Comparison of ENCODE assay signal across 8 mouse cellular contexts in the genomic region with DNA sequence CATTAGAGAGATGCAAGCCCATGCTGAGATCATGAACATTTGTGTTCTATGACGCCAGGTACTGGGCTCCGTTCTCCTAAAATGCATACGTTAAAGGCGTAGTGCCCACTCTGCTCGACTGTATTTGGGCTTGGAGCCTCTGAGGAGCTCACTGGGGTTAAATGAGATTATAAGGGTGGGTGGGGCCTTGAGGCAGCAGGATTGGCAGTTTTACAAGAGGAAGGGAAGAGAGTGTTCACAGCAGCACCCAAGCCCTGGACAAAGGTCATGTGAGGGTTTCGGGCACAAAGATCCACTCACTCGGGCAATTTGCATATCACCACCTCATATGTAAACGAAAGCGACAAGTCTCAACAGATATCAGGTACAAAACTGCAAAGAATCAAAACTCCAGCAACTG. TPM values are rescaled to one million over a fixed set of nuclear protein-coding genes. Genes with fewer than 3 reads are reported as not detected.
DNase-seq lines count a peak whose midpoint lies in the region; ATAC-seq lines count a peak whose summit lies in the region.
"Had no signal": no experiment of that assay in that cellular context is flagged by ENCODE, and none has a peak within 500 bp of the region (broad histone marks: within the 10 kb centered on the region; RNA-seq: fewer than 3 reads in every experiment).

No protein-coding gene starts in this region.

- peak overlapping the region; percentile 56 for H3K4me2 ChIP-seq in intestine, embryonic 15.5 days (replicated peaks)
- H3K4me2 ChIP-seq in hindbrain, embryonic 13.5 days, result no peak overlapping the region

- H3K27ac ChIP-seq in intestine, embryonic 15.5 days, result peak overlapping the region; percentile 59
- H3K27ac ChIP-seq in macrophage, result peak overlapping the region; percentile 79
- H3K27ac ChIP-seq in hindbrain, embryonic 13.5 days, result no peak overlapping the region; the same call in 1 of the 2 replicates

- peak; percentile 58 for DNase-seq in kidney, adult 18-20 months
- no peak for DNase-seq in kidney, postnatal 4 days
- peak; percentile 22 for DNase-seq in ZHBTc4 (ENCODE audit: low read depth, low spot score)
- DNase-seq in gastrocnemius, postnatal 10 days, result no peak

- H3K79me2 ChIP-seq in macrophage (ENCODE audit: inconsistent target), result peaks cover 74% of the 10 kb centered on the region

- WGBS in intestine, embryonic 15.5 days, result 45% methylated on average over 9 of the region's 9 CpGs
- WGBS in macrophage (ENCODE audit: missing documents), result 70% methylated on average over 9 of the region's 9 CpGs
- WGBS in hindbrain, embryonic 13.5 days, result 80% methylated on average over 9 of the region's 9 CpGs

- H3K27me3 ChIP-seq in intestine, embryonic 15.5 days (replicated peaks), result no peaks in the 10 kb centered on the region
- no peaks in the 10 kb centered on the region for H3K27me3 ChIP-seq in hindbrain, embryonic 13.5 days

- H3K4me1 ChIP-seq in intestine, embryonic 15.5 days (replicated peaks), result peaks cover 31% of the 10 kb centered on the region
- peaks cover 44% of the 10 kb centered on the region for H3K4me1 ChIP-seq in hindbrain, embryonic 13.5 days (replicated peaks)

- no peaks in the 10 kb centered on the region for H3K9me3 ChIP-seq in intestine, embryonic 15.5 days
- H3K9me3 ChIP-seq in hindbrain, embryonic 13.5 days, result no peaks in the 10 kb centered on the region

- H3K9ac ChIP-seq in intestine, embryonic 15.5 days, result no peak overlapping the region
- H3K9ac ChIP-seq in hindbrain, embryonic 13.5 days, result no peak overlapping the region

- peak overlapping the region; percentile 21; the same call in 1 of the 2 replicates for H3K4me3 ChIP-seq in intestine, embryonic 15.5 days (replicated peaks)
- no peak overlapping the region for H3K4me3 ChIP-seq in macrophage (ENCODE audit: inconsistent target)
- H3K4me3 ChIP-seq in hindbrain, embryonic 13.5 days, result no peak overlapping the region

- ATAC-seq in intestine, embryonic 15.5 days, result peak; percentile 78
- ATAC-seq in hindbrain, embryonic 13.5 days (ENCODE audit: low FRiP score), result no peak
- ATAC-seq: hindbrain, embryonic 16.5 days had no signal

- 0 out of 2 replicates have a peak, but pooled peaks cover 5% of the 10 kb centered on the region for H3K36me3 ChIP-seq in intestine, embryonic 15.5 days
- no peaks in the 10 kb centered on the region for H3K36me3 ChIP-seq in macrophage (ENCODE audit: inconsistent target)
- H3K36me3 ChIP-seq in hindbrain, embryonic 13.5 days, result peaks cover 44% of the 10 kb centered on the region

RNA-seq across cellular contexts. Expression of gene Smad1, which starts 26.8 kb away (rescaled TPM):
- polyA plus RNA-seq in intestine, embryonic 15.5 days (2015; fragmentation: Nextera tagmentation; extraction: Ambion mirVana), result 37.6 and 39.9 TPM in 2 replicates
- 10 to 100 TPM in 24 of 26 experiments, 1 to 10 TPM in 2; 6.6 to 55.1 (median 29.4) TPM for total RNA-seq in macrophage (2018; cell fraction: chromatin; rRNA removed)
- 10 to 100 TPM in 25 of 26 experiments, 1 to 10 TPM in 1; 9.9 to 29.1 (median 18.0) TPM for total RNA-seq in macrophage (2018; cell fraction: cytosol; rRNA removed)
- total RNA-seq in macrophage (2018; cell fraction: nucleus; rRNA removed), result 10 to 100 TPM; 10.4 to 43.5 (median 26.7) TPM
- polyA plus RNA-seq in macrophage (2018), result 11.2 to 13.8 TPM (median 12.7 TPM) in 3 replicates
- total RNA-seq in gastrocnemius, postnatal 10 days (2021), result 10 to 100 TPM; 34.2 to 38.3 TPM
- 64.2 and 65.6 TPM in 2 replicates for polyA plus RNA-seq in hindbrain, embryonic 13.5 days (2015; fragmentation: Nextera tagmentation; extraction: Ambion mirVana)

Comparison
In these comparisons a context has a peak if more than half of its experiments do, and no peak if none do; other contexts are left out.
1. DNase-seq: peak in kidney, adult 18-20 months (single experiment) and ZHBTc4 (single experiment); none in kidney, postnatal 4 days (0 of 2) and gastrocnemius, postnatal 10 days (single experiment).